Mouse (Mus musculus): ENCODE data around the gene Dram1.
A peak's percentile ranks its signal among the peaks of the same experiment; 100 is the strongest.
"Not testable (repeated sequence)": the region's sequence is repeated elsewhere in the genome, so short reads cannot be mapped to it uniquely, and the experiment has no call there.

The Dram1 gene

GRCm38 (mm10) chr10:88385758-88386157 lies 6.9 kb upstream of the Dram1 start:
- DNase-seq (ENCODE audit: low read depth, low spot score) = no peak

DNA sequence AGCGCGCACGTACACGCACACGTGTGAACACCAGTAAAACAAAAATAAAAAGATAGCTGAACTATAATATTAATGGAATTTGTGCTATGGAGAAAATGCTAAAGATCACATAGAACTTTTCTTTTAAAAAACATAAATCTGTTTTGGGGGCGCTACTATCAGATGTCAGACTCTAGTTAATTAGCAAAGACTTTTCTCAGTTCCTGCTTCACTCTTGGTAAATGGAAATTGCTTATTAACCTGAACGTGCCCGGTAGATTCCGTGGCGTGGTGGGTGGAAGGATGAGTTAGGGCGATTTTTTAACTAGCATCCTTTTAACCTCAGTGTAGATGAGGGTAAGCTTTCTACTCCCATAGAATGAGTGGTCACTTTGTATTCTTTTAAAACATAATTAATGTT lies 6.4 kb upstream of the Dram1 start:
- DNase-seq (ENCODE audit: low read depth, low spot score) = no peak

DNA sequence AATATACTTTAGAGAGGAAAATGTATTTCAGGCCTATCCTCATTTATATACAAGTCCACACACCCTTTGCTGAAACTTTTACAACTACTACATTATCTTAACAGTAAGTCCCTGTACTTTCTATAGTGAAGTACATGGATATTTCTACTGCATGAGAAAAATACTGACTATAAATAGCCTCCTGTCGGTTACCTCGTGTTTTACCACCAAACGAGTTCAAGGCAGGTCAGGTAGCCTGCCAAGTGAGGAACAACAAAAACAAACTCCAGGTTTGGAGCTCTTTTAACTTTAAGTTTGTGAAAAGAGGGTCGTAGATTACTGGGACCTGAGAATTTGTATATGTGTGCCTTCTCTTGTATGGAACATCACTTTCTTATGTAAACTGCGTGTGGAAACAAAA lies 5.2 kb upstream of the Dram1 start:
- no peak for DNase-seq (ENCODE audit: low read depth, low spot score)

DNA sequence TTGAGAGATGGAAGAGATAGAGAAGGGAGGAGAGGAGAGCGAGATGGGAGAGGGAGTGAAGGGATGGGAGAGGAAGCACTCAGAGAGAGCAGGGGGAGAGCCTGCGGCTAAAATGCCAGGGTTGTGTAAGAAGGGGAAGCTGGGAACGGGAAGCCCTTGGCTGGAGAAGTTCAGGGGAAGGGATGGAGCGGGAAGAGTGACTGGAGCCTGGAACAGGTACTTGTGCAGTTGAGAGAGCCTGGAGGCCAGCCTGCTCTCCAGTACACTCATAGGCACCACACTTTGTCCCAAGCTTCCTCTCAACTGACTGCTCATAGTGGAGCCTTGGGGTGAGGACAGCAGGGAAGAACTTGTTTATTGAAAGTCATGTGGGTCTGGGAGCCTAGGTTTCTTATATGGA lies 4.6 kb upstream of the Dram1 start:
- no peak for DNase-seq (ENCODE audit: low read depth, low spot score)

DNA sequence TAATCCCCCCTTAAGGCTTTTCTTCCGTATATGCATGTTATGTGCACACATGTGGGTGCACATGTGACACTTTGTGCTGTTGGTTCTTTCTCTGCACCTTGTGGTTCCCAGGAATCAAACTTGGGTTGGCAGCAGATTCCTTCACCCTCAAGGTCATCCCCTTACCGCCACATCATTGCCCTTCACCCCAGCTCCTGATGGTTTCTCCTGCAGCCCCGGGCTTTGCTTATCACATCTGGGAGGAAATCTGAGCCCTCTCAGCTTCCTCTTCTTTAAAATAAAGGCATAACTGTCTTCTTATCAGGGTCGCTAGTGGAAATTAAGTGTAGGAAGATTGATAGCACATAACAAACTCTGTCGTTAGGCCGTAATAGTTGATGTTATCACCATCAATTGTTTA lies 3.1 kb upstream of the Dram1 start:
- DNase-seq (ENCODE audit: low read depth, low spot score) = no peak

DNA sequence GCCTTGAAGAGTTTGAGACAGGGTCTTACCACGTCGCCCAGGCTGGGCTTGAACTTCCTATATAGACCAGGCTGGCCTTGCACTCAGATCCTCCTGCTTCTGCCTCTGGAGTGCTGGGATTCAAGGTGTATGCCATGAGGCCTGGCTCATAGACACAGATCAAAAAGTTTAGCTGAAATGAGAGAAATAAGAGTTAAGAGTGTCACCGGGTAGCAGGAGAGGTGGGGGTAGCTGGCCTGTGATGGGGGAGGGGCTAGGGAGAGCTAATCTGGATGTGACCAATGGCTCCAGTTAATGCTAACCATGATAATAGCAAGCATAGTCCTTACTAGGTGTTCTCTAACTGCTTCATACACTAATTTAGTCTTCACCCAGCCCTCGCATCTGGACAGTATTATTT lies 2.4 kb upstream of the Dram1 start:
- no peak for DNase-seq (ENCODE audit: low read depth, low spot score)

GRCm38 (mm10) chr10:88380430-88381060 lies 1.7 kb upstream of the Dram1 start:
- no peak for DNase-seq (ENCODE audit: low read depth, low spot score)

- no peak for DNase-seq (ENCODE audit: low read depth, low spot score)
These were observed 1.1 kb upstream of the Dram1 start for GRCm38 (mm10) chr10:88380002-88380401.

DNA sequence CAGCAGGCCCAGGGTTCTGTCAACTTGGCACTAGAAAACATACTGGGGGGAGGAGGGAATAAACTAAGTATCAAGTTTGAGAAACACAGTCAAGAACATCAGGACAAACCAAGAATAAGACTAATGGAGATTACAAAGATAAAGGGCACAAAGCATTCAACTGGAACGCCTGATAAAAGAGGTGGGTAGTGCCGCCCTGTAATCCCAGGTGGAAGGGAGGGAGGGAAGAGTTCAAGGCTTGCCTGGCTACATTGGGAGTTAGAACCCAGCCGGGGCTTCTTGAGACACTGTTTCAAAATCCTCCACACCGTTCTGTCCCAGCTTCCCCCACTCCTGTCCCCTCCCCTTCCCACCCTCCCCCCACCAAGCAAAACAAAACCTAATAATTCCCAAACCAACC lies 1.2 kb downstream of the Dram1 start:
- no peak for DNase-seq (ENCODE audit: low read depth, low spot score)

GRCm38 (mm10) chr10:88376770-88377169 lies 2.1 kb downstream of the Dram1 start:
- DNase-seq (ENCODE audit: low read depth, low spot score) = peak; percentile 89

- no peak for DNase-seq (ENCODE audit: low read depth, low spot score)
These were observed 3.9 kb downstream of the Dram1 start for GRCm38 (mm10) chr10:88374984-88375383.

DNA sequence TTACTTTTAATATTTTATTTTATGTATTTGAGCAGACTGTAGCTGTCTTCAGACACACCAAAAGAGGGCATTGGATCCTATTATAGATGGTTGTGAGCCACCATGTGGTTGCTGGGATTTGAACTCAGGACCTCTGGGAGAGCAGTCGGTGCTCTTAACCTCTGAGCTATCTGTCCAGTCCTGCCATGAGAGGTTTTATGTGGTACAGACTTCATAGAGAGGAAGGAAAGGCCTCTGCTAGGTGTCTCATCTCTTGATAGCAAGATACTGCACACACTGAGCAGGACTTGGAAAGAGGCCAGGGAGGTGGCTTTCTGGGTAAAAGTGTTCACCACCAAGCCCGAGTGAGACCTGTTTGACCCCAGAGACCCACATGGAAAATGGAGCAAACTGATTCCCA lies 5.9 kb downstream of the Dram1 start:
- not testable (repeated sequence) for DNase-seq (ENCODE audit: low read depth, low spot score)

DNA sequence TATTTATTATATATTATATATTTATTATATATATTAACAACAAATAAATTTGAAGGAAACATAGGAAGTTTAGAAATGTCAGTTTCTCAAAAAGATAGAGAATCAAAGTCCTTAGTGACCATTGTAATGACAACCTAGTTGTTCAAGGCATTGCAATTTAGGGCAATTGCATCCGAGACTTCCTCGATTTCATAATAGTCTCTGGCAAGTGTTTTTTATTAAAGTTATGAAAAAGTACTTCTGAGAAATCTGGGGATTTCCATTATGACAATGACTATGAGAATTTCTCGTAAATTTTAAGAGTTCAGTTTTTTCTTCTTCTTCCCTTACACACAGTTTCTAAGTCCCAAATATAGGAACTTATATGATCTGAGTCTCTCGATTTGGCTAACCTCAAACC lies 6.4 kb downstream of the Dram1 start:
- no peak for DNase-seq (ENCODE audit: low read depth, low spot score)

GRCm38 (mm10) chr10:88371793-88372192 lies 7.1 kb downstream of the Dram1 start:
- DNase-seq (ENCODE audit: low read depth, low spot score) = no peak

- no peak for DNase-seq (ENCODE audit: low read depth, low spot score)
These were observed 9.6 kb downstream of the Dram1 start for GRCm38 (mm10) chr10:88369233-88369632.

- no peak for DNase-seq (ENCODE audit: low read depth, low spot score)
These were observed 14.7 kb downstream of the Dram1 start for GRCm38 (mm10) chr10:88364221-88364620.

GRCm38 (mm10) chr10:88362218-88362617 lies 16.7 kb downstream of the Dram1 start:
- no peak for DNase-seq (ENCODE audit: low read depth, low spot score)

DNA sequence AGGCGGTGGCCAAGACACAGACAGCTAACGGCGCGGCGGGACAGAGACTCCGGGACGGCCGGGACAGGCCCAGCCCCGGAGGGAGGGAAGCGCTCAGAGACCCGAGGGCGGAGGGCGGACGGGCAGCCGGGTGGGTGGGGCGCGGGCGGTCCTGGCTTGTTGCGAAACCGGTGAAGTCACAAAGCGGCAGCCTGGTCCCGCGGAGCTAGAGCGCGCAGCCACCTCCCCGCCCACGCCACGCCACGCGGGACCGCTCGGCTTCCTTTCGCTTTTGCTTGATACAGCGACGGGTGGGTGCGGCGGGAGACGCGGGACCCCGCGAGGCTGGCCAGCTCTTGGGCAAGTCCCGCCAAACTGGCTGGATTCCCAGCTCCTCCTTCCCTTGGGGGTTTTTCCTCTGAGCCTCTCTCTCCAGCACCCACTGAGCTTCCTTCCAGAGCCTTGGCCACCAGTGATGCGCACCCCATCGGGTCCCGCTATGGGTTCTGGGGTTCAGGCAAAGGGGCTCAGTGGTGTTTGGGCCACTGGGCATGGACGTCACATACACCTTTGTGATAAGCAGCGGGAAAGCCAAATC lies 21.8 kb downstream of the Dram1 start:
- DNase-seq (ENCODE audit: low read depth, low spot score) = no peak

- DNase-seq (ENCODE audit: low read depth, low spot score) = no peak
These were observed 22.5 kb downstream of the Dram1 start for GRCm38 (mm10) chr10:88356114-88356982.

GRCm38 (mm10) chr10:88354599-88354998 lies 24.3 kb downstream of the Dram1 start:
- no peak for DNase-seq (ENCODE audit: low read depth, low spot score)

DNA sequence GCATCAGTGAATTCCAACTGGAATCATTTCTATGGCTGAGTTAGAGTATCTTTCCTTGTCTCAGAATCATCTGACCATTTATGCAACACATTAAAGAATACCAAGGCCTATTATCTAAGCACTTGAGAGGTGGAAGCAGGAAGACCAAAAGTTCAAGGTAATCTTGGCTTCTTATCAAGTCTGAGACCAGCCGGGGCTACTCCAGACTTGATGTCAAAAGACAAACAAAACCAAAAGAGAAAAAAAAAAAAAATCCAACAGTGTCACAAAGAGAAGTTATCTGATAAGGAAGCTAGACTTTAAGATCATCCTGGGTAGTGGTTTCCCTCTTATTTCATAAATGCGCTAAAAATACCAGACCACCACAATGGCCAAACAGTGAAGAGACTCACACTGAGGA lies 26.3 kb downstream of the Dram1 start:
- DNase-seq (ENCODE audit: low read depth, low spot score) = no peak

DNA sequence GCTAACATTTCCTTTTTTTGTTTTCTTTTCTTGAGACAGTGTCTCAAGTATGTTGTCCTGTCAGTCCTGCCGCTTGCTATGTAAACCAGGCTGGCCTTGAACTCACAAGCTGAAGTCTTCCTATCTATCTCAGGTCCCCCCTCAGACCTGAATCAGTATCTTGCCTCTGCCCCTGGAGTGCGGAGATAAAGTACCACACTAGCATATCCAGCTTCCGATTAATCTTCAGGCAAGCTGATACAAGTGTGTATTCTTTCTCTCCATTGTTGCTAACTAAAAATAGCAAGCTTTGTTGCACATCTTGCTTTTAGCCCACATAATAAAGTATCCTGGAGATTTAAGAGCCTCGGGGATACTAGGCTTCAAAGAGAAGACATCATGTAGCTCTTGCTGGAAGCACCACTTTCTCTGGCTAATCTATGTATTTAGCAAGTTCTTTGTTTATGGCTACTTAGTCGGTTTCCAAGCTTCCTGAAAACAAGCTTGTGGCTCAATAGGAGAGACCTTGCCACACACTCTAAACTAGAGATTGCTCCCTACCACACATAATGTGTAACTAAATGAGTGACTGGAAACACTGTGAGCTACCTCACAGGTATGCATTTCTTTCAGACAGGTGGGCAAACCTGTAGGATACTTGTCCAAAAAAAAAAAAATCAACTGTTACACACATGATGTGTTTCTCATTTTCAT lies 27.3 kb downstream of the Dram1 start:
- DNase-seq (ENCODE audit: low read depth, low spot score) = no peak

All from forelimb bud, embryonic 11.5 days (tissue).